Mouse (Mus musculus): ENCODE results near the gene Phf23. TPM values are rescaled to one million over a fixed set of nuclear protein-coding genes. Genes with fewer than 3 reads are reported as not detected.
A peak's percentile ranks its signal among the peaks of the same experiment; 100 is the strongest.
"Not testable (repeated sequence)": the region's sequence is repeated elsewhere in the genome, so short reads cannot be mapped to it uniquely, and the experiment has no call there.

Gene Phf23
- polyA plus RNA-seq, 1 experiment from 2014 or later, result 57.7 TPM

DNA sequence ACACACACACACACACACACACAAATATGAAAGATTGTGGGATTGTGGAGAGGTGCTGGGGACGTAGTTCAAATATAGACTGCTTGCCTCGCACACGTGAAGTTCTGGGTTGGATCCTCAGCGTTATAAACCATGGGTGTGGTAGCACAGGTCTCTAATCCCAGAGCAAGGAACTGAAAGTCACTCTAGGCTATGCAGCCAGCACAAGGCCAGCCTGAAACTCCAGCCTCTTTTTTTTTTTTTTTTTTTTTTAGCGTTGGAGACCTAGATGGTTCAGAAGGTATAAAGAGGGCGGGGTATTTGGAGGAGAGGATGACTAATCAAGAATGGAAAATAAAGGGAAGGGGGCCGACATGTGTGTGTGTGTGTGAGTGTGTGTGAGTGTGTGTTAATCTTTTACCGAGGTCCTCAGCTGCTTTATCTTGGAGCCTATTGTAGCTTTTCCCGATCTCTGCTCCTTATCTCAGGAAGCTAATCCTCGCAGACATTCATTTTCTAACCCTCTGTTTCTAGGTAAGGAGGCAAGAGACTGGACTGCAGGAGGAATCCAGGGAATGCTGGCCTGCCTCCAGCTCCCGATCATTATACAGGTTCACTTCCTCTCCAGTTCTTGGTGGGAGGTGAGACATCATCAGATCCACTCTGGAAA is 42.2 kb upstream of the Phf23 start:
- DNase-seq (ENCODE audit: low spot score), result no peak
- ATAC-seq (replicated peaks; ENCODE audit: insufficient number of reproducible peaks, low FRiP score, low TSS enrichment, low read depth), result no peak
- H3K9ac ChIP-seq (replicated peaks; ENCODE audit: low read length), result no peak overlapping the region
- no peaks in the 10 kb centered on the region for H3K4me1 ChIP-seq (ENCODE audit: control insufficient read depth, insufficient read depth, low read length)
- H3K36me3 ChIP-seq (replicated peaks; ENCODE audit: control insufficient read depth, insufficient read depth, low read depth, low read length), result no peaks in the 10 kb centered on the region
- H3K4me2 ChIP-seq (ENCODE audit: low read depth, low read length), result no peak overlapping the region
- H3K9me3 ChIP-seq (replicated peaks; ENCODE audit: control insufficient read depth, low read length), result no peaks in the 10 kb centered on the region
- H3K27me3 ChIP-seq (ENCODE audit: control insufficient read depth, insufficient read depth, low read length), result no peaks in the 10 kb centered on the region
- 66% methylated on average over 11 of the region's 11 CpGs for WGBS
- no peak overlapping the region for H3K4me3 ChIP-seq (ENCODE audit: low read depth, low read length)
- no peak overlapping the region for H3K27ac ChIP-seq (replicated peaks; ENCODE audit: low read depth, low read length)

DNA sequence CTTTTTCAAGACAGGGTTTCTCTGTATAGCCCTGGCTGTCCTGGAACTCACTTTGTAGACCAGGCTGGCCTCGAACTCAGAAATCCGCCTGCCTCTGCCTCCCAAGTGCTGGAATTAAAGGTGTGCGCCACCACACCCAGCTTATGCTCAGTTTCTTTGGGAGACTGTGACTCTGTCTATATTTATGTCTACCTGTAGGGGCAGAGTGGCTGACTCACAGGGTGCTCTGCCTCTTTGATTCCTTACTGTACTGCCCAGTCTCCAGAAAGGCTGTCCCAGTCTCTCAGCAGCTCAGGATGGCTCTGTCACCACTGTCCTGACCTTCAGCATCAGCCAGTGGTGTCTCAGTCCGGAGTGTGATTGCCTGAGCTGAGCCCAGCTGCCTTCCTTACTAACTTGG is 40.0 kb upstream of the Phf23 start:
- H3K9me3 ChIP-seq (replicated peaks; ENCODE audit: control insufficient read depth, low read length); ATAC-seq (replicated peaks; ENCODE audit: insufficient number of reproducible peaks, low FRiP score, low TSS enrichment, low read depth); DNase-seq (ENCODE audit: low spot score); H3K4me1 ChIP-seq (ENCODE audit: control insufficient read depth, insufficient read depth, low read length); H3K4me3 ChIP-seq (ENCODE audit: low read depth, low read length); H3K4me2 ChIP-seq (ENCODE audit: low read depth, low read length); H3K9ac ChIP-seq (replicated peaks; ENCODE audit: low read length); H3K36me3 ChIP-seq (replicated peaks; ENCODE audit: control insufficient read depth, insufficient read depth, low read depth, low read length); H3K27me3 ChIP-seq (ENCODE audit: control insufficient read depth, insufficient read depth, low read length); H3K27ac ChIP-seq (replicated peaks; ENCODE audit: low read depth, low read length): not testable (repeated sequence)
- 73% methylated on average over 4 of the region's 4 CpGs for WGBS

DNA sequence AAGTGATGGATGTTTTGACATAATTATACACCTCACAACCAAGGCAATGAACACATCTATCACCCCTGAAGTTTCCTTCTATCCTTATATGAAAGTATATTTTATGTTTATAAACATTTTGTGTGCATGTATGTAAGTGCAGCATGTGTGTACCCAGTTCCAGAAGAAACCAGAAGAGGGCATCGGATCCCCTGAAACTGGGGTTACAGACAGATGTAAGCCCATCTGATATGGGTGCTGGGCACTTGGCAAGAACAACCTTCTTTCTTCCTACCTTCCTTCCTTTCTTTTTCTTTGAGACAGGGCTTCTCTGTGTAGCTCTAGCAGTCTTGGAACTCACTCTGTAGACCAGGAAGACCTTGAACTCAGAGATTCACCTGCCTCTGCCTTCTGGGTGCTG is 39.4 kb upstream of the Phf23 start:
- Histone ChIP-seq H3K9me3 (replicated peaks; ENCODE audit: control insufficient read depth, low read length) (no peaks in the 10 kb centered on the region), H3K36me3 (replicated peaks; ENCODE audit: control insufficient read depth, insufficient read depth, low read depth, low read length) (no peaks in the 10 kb centered on the region), H3K9ac (replicated peaks; ENCODE audit: low read length) (no peak overlapping the region), H3K27me3 (ENCODE audit: control insufficient read depth, insufficient read depth, low read length) (no peaks in the 10 kb centered on the region), H3K4me2 (ENCODE audit: low read depth, low read length) (no peak overlapping the region), H3K4me3 (ENCODE audit: low read depth, low read length) (no peak overlapping the region), H3K4me1 (ENCODE audit: control insufficient read depth, insufficient read depth, low read length) (no peaks in the 10 kb centered on the region), H3K27ac (replicated peaks; ENCODE audit: low read depth, low read length) (no peak overlapping the region)
- ATAC-seq (replicated peaks; ENCODE audit: insufficient number of reproducible peaks, low FRiP score, low TSS enrichment, low read depth) (no peak), DNase-seq (ENCODE audit: low spot score) (no peak)
- WGBS, result 79% methylated on average over 1 of the region's 1 CpGs

DNA sequence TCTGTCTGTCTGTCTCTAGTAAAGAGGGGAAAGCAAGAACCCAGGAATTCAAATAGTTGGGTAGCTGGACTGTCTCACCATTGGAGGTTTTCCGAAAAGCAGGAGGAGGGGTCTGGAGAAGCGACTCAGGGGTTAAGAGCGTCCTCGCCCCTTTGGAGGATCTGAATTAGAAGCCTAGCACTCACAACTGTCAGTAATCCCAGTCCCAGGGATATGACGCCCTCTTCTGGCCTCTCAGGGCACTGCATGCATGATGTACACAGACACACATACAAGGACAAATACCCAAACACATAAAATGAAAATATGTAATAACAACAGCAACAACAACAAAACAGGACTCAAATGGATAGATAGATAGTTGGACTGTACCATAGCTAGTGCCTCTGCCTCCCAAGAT is 35.0 kb upstream of the Phf23 start:
- H3K27me3 ChIP-seq (ENCODE audit: control insufficient read depth, insufficient read depth, low read length), result peaks cover 26% of the 10 kb centered on the region
- no peaks in the 10 kb centered on the region for H3K36me3 ChIP-seq (replicated peaks; ENCODE audit: control insufficient read depth, insufficient read depth, low read depth, low read length)
- DNase-seq (ENCODE audit: low spot score), result no peak

DNA sequence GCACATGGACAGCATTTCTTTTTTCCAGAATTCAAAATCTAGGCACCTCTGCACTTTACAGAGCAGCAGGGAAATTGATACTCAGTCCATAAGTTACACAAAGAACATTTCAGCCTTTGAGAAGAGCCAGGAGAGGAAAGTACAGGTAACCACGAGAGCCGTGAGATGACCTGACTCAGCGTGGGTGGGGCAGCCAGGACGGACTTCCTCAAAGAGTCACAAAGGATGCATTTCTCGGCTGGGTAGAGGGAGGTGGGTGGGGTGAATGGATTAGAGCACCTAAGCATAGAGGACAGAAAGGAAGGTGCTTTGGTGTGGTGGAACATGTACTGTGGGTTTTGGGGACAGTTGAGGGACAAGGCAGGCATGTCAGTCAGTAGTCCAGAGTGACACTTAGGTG is 33.7 kb upstream of the Phf23 start:
- Histone ChIP-seq H3K4me2 (ENCODE audit: low read depth, low read length) (no peak overlapping the region), H3K27me3 (ENCODE audit: control insufficient read depth, insufficient read depth, low read length) (peaks cover 37% of the 10 kb centered on the region), H3K9ac (replicated peaks; ENCODE audit: low read length) (no peak overlapping the region), H3K27ac (replicated peaks; ENCODE audit: low read depth, low read length) (no peak overlapping the region), H3K36me3 (replicated peaks; ENCODE audit: control insufficient read depth, insufficient read depth, low read depth, low read length) (no peaks in the 10 kb centered on the region), H3K4me1 (ENCODE audit: control insufficient read depth, insufficient read depth, low read length) (peaks cover 3% of the 10 kb centered on the region; the same call in 1 of the 2 replicates), H3K4me3 (ENCODE audit: low read depth, low read length) (no peak overlapping the region), H3K9me3 (replicated peaks; ENCODE audit: control insufficient read depth, low read length) (no peaks in the 10 kb centered on the region)
- DNase-seq (ENCODE audit: low spot score), result no peak
- ATAC-seq (replicated peaks; ENCODE audit: insufficient number of reproducible peaks, low FRiP score, low TSS enrichment, low read depth), result no peak
- WGBS, result 53% methylated on average over 5 of the region's 5 CpGs

More for the DNA sequence above, 35.0 kb upstream of the Phf23 start:
- Histone ChIP-seq H3K27ac (replicated peaks; ENCODE audit: low read depth, low read length) (no peak overlapping the region), H3K9me3 (replicated peaks; ENCODE audit: control insufficient read depth, low read length) (no peaks in the 10 kb centered on the region), H3K4me2 (ENCODE audit: low read depth, low read length) (no peak overlapping the region), H3K4me3 (ENCODE audit: low read depth, low read length) (no peak overlapping the region), H3K4me1 (ENCODE audit: control insufficient read depth, insufficient read depth, low read length) (no peaks in the 10 kb centered on the region), H3K9ac (replicated peaks; ENCODE audit: low read length) (no peak overlapping the region)
- ATAC-seq (replicated peaks; ENCODE audit: insufficient number of reproducible peaks, low FRiP score, low TSS enrichment, low read depth), result no peak
- 25% methylated on average over 5 of the region's 5 CpGs for WGBS

DNA sequence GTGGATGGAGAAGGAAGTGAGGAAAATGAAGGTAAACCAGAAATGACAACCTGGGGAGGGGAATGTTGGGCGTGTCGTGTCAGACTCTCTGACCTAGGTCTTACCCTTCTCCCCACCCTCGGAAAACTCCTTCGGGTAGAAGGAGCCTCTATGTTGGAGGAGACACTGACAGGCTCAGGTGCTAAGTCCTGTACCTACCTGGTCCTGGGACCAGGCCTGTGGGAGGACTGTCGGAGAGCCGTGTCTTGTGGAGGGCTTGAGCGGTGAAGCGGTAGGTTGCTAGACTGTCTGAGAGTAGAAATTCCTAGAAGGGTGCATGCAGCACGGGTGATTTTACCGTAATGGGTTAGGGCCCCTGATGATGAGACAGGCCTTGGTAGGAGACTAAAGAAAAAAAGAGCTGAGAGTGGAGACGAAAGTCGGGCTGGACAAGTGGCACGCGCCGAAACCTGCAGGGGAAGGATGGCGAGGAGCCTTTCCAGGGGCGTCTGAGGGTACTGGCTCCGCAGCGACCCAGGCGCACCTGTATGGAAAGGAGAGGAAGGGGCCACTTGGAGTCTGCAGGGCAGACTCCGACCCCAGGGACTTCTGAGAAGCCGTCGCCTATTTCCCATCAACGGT is 30.8 kb upstream of the Phf23 start, which contains the start of gene Cldn7:
TSS of gene Cldn7 (plus strand) at position 130 of the 621 bp plus-strand sequence.
- ATAC-seq (replicated peaks; ENCODE audit: insufficient number of reproducible peaks, low FRiP score, low TSS enrichment, low read depth) (no peak), DNase-seq (ENCODE audit: low spot score) (no peak)
- Histone ChIP-seq H3K4me2 (ENCODE audit: low read depth, low read length) (peak within 1 kb of the TSS; percentile 25), H3K27ac (replicated peaks; ENCODE audit: low read depth, low read length) (no peak within 1 kb of the TSS), H3K4me3 (ENCODE audit: low read depth, low read length) (peak within 1 kb of the TSS; percentile 34), H3K4me1 (ENCODE audit: control insufficient read depth, insufficient read depth, low read length) (peaks cover 3% of the 10 kb centered on the region; the same call in 1 of the 2 replicates), H3K27me3 (ENCODE audit: control insufficient read depth, insufficient read depth, low read length) (peaks cover 43% of the 10 kb centered on the region), H3K9ac (replicated peaks; ENCODE audit: low read length) (no peak within 1 kb of the TSS), H3K9me3 (replicated peaks; ENCODE audit: control insufficient read depth, low read length) (no peaks in the 10 kb centered on the region), H3K36me3 (replicated peaks; ENCODE audit: control insufficient read depth, insufficient read depth, low read depth, low read length) (no peaks in the 10 kb centered on the region; the same call in 1 of the 2 replicates)
- 9% methylated on average over 24 of the region's 24 CpGs for WGBS

DNA sequence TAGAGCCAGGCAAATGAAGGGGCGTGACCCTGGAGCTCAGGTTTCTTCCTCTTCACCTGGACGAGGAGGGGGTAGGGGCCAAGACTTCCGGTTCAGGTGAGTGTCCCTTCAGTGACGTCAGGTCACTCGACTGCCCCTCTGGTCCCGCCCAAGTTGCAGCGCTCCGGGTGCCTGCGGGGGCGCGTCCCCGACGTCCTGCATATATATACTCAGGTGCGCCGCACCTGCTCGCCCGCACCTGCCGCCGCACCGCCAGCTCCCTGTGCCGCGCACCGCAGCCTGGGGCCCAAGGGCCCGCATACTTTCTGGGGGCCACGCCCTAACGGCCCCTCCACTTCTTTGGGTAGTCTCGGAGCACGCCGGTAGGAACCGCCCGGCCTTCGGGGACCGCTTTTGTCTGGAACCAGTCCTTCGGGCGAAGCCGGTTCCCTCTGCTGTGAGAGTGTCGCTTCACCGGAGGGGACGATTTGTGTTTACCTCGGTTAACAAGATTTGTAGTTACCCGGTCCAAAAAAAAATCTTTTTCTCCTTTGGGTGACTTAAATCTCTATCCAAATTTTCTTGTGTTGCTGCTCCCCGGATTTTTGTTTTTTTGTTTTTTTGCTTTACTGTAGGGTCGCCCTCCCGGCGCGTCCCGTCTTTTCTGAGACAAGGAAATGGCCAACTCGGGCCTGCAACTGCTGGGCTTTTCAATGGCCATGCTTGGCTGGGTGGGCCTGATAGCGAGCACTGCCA is 30.1 kb upstream of the Phf23 start:
- Histone ChIP-seq H3K4me1 (ENCODE audit: control insufficient read depth, insufficient read depth, low read length) (peaks cover 3% of the 10 kb centered on the region; the same call in 1 of the 2 replicates), H3K4me3 (ENCODE audit: low read depth, low read length) (peak overlapping the region; percentile 34), H3K9me3 (replicated peaks; ENCODE audit: control insufficient read depth, low read length) (no peaks in the 10 kb centered on the region), H3K4me2 (ENCODE audit: low read depth, low read length) (peak overlapping the region; percentile 25), H3K27me3 (ENCODE audit: control insufficient read depth, insufficient read depth, low read length) (peaks cover 43% of the 10 kb centered on the region), H3K36me3 (replicated peaks; ENCODE audit: control insufficient read depth, insufficient read depth, low read depth, low read length) (no peaks in the 10 kb centered on the region; the same call in 1 of the 2 replicates), H3K9ac (replicated peaks; ENCODE audit: low read length) (no peak overlapping the region), H3K27ac (replicated peaks; ENCODE audit: low read depth, low read length) (no peak overlapping the region)
- DNase-seq (ENCODE audit: low spot score) (peak; percentile 55), ATAC-seq (replicated peaks; ENCODE audit: insufficient number of reproducible peaks, low FRiP score, low TSS enrichment, low read depth) (peak; percentile 51; the same call in 1 of the 2 replicates)
- 3% methylated on average over 49 of the region's 49 CpGs for WGBS

Measured in embryonic facial prominence, embryonic 11.5 days (tissue).